Mouse (Mus musculus): ENCODE results near the gene Camk2d. TPM values are rescaled to one million over a fixed set of nuclear protein-coding genes. Genes with fewer than 3 reads are reported as not detected.
A peak's percentile ranks its signal among the peaks of the same experiment; 100 is the strongest.

Gene Camk2d
- polyA plus RNA-seq, 1 experiment from 2014 or later = 42.6 TPM

DNA sequence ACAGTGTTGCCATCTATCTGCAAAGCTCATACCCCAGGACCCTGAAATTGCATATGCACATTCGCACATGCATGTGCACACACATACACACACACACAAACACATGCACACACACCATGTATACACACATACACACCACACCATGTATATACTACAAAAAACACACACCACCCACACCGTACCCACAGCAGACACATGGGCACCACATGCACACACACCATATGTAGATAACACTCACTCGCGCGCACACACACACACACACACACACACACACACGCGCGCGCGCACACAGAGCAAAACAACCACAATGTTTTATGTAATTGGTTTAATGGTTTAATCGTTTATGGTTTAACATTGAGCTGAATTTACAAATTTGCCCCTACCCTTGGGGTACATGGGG lies 70.9 kb downstream of the Camk2d start:
- Histone ChIP-seq H3K9ac (ENCODE audit: low read depth, low read length) (no peak overlapping the region), H3K4me3 (ENCODE audit: low read depth, low read length) (no peak overlapping the region), H3K4me1 (replicated peaks; ENCODE audit: control insufficient read depth, insufficient read depth, low read length) (0 out of 2 replicates have a peak, but pooled peaks cover 3% of the 10 kb centered on the region), H3K4me2 (replicated peaks; ENCODE audit: low read depth) (no peak overlapping the region), H3K36me3 (ENCODE audit: control insufficient read depth, insufficient read depth) (no peaks in the 10 kb centered on the region), H3K9me3 (ENCODE audit: control insufficient read depth) (no peaks in the 10 kb centered on the region), H3K27ac (ENCODE audit: low read depth, low read length) (no peak overlapping the region), H3K27me3 (replicated peaks; ENCODE audit: control insufficient read depth, insufficient read depth, low read length) (no peaks in the 10 kb centered on the region)
- 94% methylated on average over 11 of the region's 11 CpGs for WGBS
- TF ChIP-seq CTCF (IDR thresholded peaks at IDR 0.05; ENCODE audit: low read depth) = no peak
- ATAC-seq = no peak

DNA sequence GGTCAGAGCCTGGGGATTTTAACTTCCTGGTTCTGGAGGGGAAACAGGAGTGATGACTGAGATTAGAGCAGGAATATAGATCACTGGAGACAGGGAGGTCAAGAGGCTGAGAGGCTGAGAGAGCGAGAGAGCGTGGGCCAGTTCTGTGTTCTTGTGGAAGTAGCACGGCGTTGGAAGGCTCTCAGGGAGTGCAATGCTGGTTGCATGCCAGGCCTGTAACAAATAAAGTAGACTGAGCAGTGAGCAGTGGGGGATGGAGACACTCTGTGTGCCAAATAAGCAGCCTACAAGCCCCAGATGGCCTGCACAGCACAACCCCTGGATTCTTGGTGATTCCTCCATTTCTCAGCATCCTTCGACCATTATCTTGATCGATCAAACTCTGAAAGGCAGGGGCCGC lies 71.3 kb downstream of the Camk2d start:
- H3K36me3 ChIP-seq (ENCODE audit: control insufficient read depth, insufficient read depth) = no peaks in the 10 kb centered on the region
- no peaks in the 10 kb centered on the region for H3K9me3 ChIP-seq (ENCODE audit: control insufficient read depth)
- no peak overlapping the region for H3K4me2 ChIP-seq (replicated peaks; ENCODE audit: low read depth)
- TF ChIP-seq CTCF (IDR thresholded peaks at IDR 0.05; ENCODE audit: low read depth) = no peak
- H3K4me1 ChIP-seq (replicated peaks; ENCODE audit: control insufficient read depth, insufficient read depth, low read length) = 0 out of 2 replicates have a peak, but pooled peaks cover 3% of the 10 kb centered on the region
- H3K9ac ChIP-seq (ENCODE audit: low read depth, low read length) = no peak overlapping the region
- no peaks in the 10 kb centered on the region for H3K27me3 ChIP-seq (replicated peaks; ENCODE audit: control insufficient read depth, insufficient read depth, low read length)
- no peak overlapping the region for H3K4me3 ChIP-seq (ENCODE audit: low read depth, low read length)
- no peak overlapping the region for H3K27ac ChIP-seq (ENCODE audit: low read depth, low read length)
- ATAC-seq = no peak
- 68% methylated on average over 7 of the region's 7 CpGs for WGBS

DNA sequence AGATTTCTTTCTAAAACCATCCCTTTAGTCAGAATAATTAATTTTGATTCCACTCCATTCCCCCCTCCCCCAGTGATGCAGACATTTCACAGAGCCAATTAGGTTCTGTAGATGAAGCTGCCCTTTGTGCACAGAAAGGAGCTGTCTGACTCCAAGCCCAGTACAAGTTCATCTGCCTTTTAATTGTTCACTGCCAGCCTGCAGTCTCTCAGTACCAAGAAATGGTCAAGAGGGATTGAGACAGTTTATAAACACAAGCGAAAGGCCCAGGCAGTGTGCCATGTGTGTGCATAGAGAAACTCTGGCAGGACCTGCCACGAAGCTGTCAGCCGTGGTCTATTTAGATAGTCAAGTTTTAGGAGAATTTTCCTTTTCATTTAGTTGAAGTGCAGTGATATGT lies 72.0 kb downstream of the Camk2d start:
- Histone ChIP-seq H3K4me2 (replicated peaks; ENCODE audit: low read depth) (no peak overlapping the region), H3K4me1 (replicated peaks; ENCODE audit: control insufficient read depth, insufficient read depth, low read length) (0 out of 2 replicates have a peak, but pooled peaks cover 3% of the 10 kb centered on the region), H3K27me3 (replicated peaks; ENCODE audit: control insufficient read depth, insufficient read depth, low read length) (no peaks in the 10 kb centered on the region), H3K9me3 (ENCODE audit: control insufficient read depth) (no peaks in the 10 kb centered on the region), H3K9ac (ENCODE audit: low read depth, low read length) (no peak overlapping the region), H3K36me3 (ENCODE audit: control insufficient read depth, insufficient read depth) (no peaks in the 10 kb centered on the region), H3K4me3 (ENCODE audit: low read depth, low read length) (no peak overlapping the region), H3K27ac (ENCODE audit: low read depth, low read length) (no peak overlapping the region)
- no peak for TF ChIP-seq CTCF (IDR thresholded peaks at IDR 0.05; ENCODE audit: low read depth)
- no peak for ATAC-seq
- WGBS = 56% methylated on average over 3 of the region's 3 CpGs

DNA sequence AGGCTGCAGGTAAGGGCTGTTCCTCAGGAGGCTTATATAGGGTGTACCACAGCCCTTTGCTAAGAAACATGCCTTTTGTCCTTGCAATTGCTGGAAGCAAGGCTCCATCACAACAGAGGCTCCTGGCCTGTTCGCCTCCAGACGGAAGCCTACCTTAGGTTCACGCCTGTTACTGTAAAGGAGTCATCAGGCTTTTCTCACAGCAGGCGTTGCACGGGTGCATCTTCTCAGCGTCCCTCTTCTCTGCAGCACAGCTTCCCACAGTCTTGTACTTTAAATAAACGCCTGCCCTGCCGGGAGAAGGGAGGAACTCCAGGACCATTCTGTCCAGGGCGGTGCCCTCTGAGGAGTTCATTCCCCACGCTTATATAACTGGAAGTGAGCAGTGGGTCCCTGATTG lies 72.6 kb downstream of the Camk2d start:
- WGBS = 45% methylated on average over 10 of the region's 10 CpGs
- Histone ChIP-seq H3K9me3 (ENCODE audit: control insufficient read depth) (no peaks in the 10 kb centered on the region), H3K4me1 (replicated peaks; ENCODE audit: control insufficient read depth, insufficient read depth, low read length) (no peaks in the 10 kb centered on the region), H3K36me3 (ENCODE audit: control insufficient read depth, insufficient read depth) (no peaks in the 10 kb centered on the region), H3K4me2 (replicated peaks; ENCODE audit: low read depth) (no peak overlapping the region), H3K9ac (ENCODE audit: low read depth, low read length) (no peak overlapping the region), H3K4me3 (ENCODE audit: low read depth, low read length) (no peak overlapping the region), H3K27ac (ENCODE audit: low read depth, low read length) (no peak overlapping the region), H3K27me3 (replicated peaks; ENCODE audit: control insufficient read depth, insufficient read depth, low read length) (no peaks in the 10 kb centered on the region)
- no peak for ATAC-seq
- peak; percentile 5; the same call in 1 of the 2 replicates for TF ChIP-seq CTCF (IDR thresholded peaks at IDR 0.05; ENCODE audit: low read depth)

DNA sequence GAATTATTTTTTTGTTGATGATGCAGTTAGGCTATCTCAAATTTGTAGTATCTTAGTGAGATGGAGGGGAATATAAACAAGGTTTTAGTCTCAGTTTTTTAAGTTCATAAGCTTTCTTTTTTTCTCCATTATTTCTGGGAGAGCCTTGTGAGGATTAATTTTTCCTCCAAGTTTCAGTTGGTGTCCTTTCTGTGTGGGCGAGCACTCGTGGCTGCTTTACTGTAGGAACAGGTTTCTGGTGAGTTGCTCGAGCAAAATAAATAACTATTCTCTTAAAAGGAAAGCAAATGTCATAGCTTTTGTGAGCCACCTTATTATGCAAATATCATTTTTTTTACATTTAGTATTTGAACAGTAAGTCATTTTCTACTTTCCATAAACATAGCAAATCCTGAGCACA lies 74.3 kb downstream of the Camk2d start:
- no peak overlapping the region for H3K4me2 ChIP-seq (replicated peaks; ENCODE audit: low read depth)

DNA sequence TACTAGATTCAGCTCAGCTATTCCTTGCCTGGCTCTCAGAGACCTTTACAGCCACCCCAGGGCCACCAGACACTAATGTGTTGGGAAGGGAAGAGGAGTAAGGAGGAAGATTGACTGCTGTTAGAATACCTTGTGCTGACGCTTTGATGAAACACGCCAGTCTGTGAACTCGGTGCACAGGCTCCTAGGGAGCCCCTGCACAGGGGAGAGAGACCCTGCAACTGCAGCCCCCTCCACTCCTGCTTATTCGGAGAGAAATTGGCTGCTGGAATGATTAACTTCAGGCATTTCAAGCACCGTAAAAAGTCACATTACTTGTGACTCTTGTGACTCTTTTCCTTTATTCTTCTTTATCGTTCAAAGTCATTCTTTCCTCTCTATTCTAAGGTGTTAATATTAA lies 75.2 kb downstream of the Camk2d start:
- Histone ChIP-seq H3K9ac (ENCODE audit: low read depth, low read length) (no peak overlapping the region), H3K4me2 (replicated peaks; ENCODE audit: low read depth) (no peak overlapping the region), H3K4me3 (ENCODE audit: low read depth, low read length) (no peak overlapping the region), H3K27me3 (replicated peaks; ENCODE audit: control insufficient read depth, insufficient read depth, low read length) (no peaks in the 10 kb centered on the region), H3K27ac (ENCODE audit: low read depth, low read length) (no peak overlapping the region), H3K4me1 (replicated peaks; ENCODE audit: control insufficient read depth, insufficient read depth, low read length) (no peaks in the 10 kb centered on the region), H3K36me3 (ENCODE audit: control insufficient read depth, insufficient read depth) (no peaks in the 10 kb centered on the region), H3K9me3 (ENCODE audit: control insufficient read depth) (no peaks in the 10 kb centered on the region)
- ATAC-seq = no peak
- no peak for TF ChIP-seq CTCF (IDR thresholded peaks at IDR 0.05; ENCODE audit: low read depth)
- WGBS = 53% methylated on average over 6 of the region's 6 CpGs

More for the DNA sequence above, 74.3 kb downstream of the Camk2d start:
- ATAC-seq = no peak
- WGBS = 86% methylated on average over 3 of the region's 3 CpGs
- H3K4me3 ChIP-seq (ENCODE audit: low read depth, low read length) = no peak overlapping the region
- no peak overlapping the region for H3K9ac ChIP-seq (ENCODE audit: low read depth, low read length)
- no peaks in the 10 kb centered on the region for H3K36me3 ChIP-seq (ENCODE audit: control insufficient read depth, insufficient read depth)
- no peaks in the 10 kb centered on the region for H3K27me3 ChIP-seq (replicated peaks; ENCODE audit: control insufficient read depth, insufficient read depth, low read length)
- no peaks in the 10 kb centered on the region for H3K4me1 ChIP-seq (replicated peaks; ENCODE audit: control insufficient read depth, insufficient read depth, low read length)
- no peak overlapping the region for H3K27ac ChIP-seq (ENCODE audit: low read depth, low read length)
- no peaks in the 10 kb centered on the region for H3K9me3 ChIP-seq (ENCODE audit: control insufficient read depth)
- TF ChIP-seq CTCF (IDR thresholded peaks at IDR 0.05; ENCODE audit: low read depth) = no peak

DNA sequence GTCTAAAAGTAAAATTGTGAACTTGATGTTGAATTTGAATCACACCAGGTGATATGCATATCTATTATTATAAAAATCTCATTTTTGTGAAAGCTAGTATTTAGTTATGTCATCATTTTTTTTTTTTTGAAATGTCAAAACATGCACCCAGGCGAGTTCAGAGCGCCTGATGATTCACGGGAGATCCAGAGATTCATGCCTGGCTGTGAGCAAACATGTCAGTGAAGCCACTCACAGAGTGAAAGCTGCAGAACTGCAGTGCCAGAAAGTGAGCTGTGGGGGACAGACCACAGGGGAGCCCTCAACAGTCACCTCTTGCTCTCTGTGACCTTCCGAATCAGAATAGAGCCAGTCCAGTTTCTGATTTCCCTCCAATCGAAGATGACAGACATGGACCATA lies 84.9 kb downstream of the Camk2d start:
- Histone ChIP-seq H3K27ac (ENCODE audit: low read depth, low read length) (no peak overlapping the region), H3K36me3 (ENCODE audit: control insufficient read depth, insufficient read depth) (no peaks in the 10 kb centered on the region), H3K9me3 (ENCODE audit: control insufficient read depth) (no peaks in the 10 kb centered on the region), H3K9ac (ENCODE audit: low read depth, low read length) (no peak overlapping the region), H3K27me3 (replicated peaks; ENCODE audit: control insufficient read depth, insufficient read depth, low read length) (no peaks in the 10 kb centered on the region), H3K4me2 (replicated peaks; ENCODE audit: low read depth) (no peak overlapping the region), H3K4me1 (replicated peaks; ENCODE audit: control insufficient read depth, insufficient read depth, low read length) (no peaks in the 10 kb centered on the region), H3K4me3 (ENCODE audit: low read depth, low read length) (no peak overlapping the region)
- no peak for ATAC-seq
- WGBS = 84% methylated on average over 5 of the region's 5 CpGs
- TF ChIP-seq CTCF (IDR thresholded peaks at IDR 0.05; ENCODE audit: low read depth) = no peak

All from intestine, postnatal 0 days (tissue).